Mouse (Mus musculus) inflammation-experienced regulatory T-cells, adult 16 weeks (primary cell): ENCODE results near the gene Xlr4a. TPM values are rescaled to one million over a fixed set of nuclear protein-coding genes. Genes with fewer than 3 reads are reported as not detected.

Experiments
- polyA plus RNA-seq: library from polyadenylated mRNA; unstranded; fragments of 100-300 nt; shearing (Covaris generic); gene quantifications from one replicate; pipeline ENCODE4 v1.2.1, GENCODE M21; 2017

The Xlr4a gene
- polyA plus RNA-seq = 102 TPM

GRCm38 (mm10) chrX:73082267-73083055 lies at the start of gene Xlr4a:
Xlr4a (minus strand) TSS chrX:73082478.

GRCm38 (mm10) chrX:73116747-73117146 lies 34.5 kb upstream of the Xlr4a start, which contains the start of gene Gm14685:
Gm14685 (plus strand) TSS chrX:73117047.

GRCm38 (mm10) chrX:73096941-73097508 lies 14.7 kb upstream of the Xlr4a start, which contains the start of gene Xlr3a:
Xlr3a (minus strand) TSS chrX:73097095.

GRCm38 (mm10) chrX:73064415-73064793 lies 17.9 kb downstream of the Xlr4a start, which contains the start of gene Pnma3:
Pnma3 (plus strand) TSS chrX:73064787.

GRCm38 (mm10) chrX:73037003-73037402 lies 45.3 kb downstream of the Xlr4a start, which contains the start of gene Pnma5:
Pnma5 (minus strand) TSS chrX:73037103.

Other genes starting within 250 kb of the Xlr4a start
- 140 TPM for gene Cetn2, start 164.1 kb downstream of the Xlr4a start, polyA plus RNA-seq
- gene Nsdhl, start 163.9 kb downstream of the Xlr4a start, polyA plus RNA-seq = 17.9 TPM
- gene Zfp185, start 95.1 kb downstream of the Xlr4a start, polyA plus RNA-seq = not detected
- gene Pnma5, start 45.4 kb downstream of the Xlr4a start, polyA plus RNA-seq = not detected
- not detected for gene Pnma3, start 17.7 kb downstream of the Xlr4a start, polyA plus RNA-seq
- 2.3 TPM for gene Xlr3a, start 14.6 kb upstream of the Xlr4a start, polyA plus RNA-seq
- 0.40 TPM for gene Gm14685, start 34.6 kb upstream of the Xlr4a start, polyA plus RNA-seq
- gene Xlr5b, start 66.3 kb upstream of the Xlr4a start, polyA plus RNA-seq = not detected
- not detected for gene DXBay18, start 67.0 kb upstream of the Xlr4a start, polyA plus RNA-seq
- not detected for gene Spin2d, start 94.5 kb upstream of the Xlr4a start, polyA plus RNA-seq
- 19.8 TPM for gene Xlr3b, start 109.7 kb upstream of the Xlr4a start, polyA plus RNA-seq
- 155 TPM for gene Xlr4b, start 131.9 kb upstream of the Xlr4a start, polyA plus RNA-seq
- 3.4 TPM for gene F8a, start 145.8 kb upstream of the Xlr4a start, polyA plus RNA-seq
- 74.5 TPM for gene Xlr4c, start 160.7 kb upstream of the Xlr4a start, polyA plus RNA-seq
- not detected for gene Xlr3c, start 182.9 kb upstream of the Xlr4a start, polyA plus RNA-seq
- 0.27 TPM for gene Xlr5a, start 210.5 kb upstream of the Xlr4a start, polyA plus RNA-seq
- gene Xlr5c, start 210.5 kb upstream of the Xlr4a start, polyA plus RNA-seq = not detected